Mouse (Mus musculus): ENCODE measurements at regions not wholly inside any gene's neighbourhood (a gene's known extent, or its start where the extent isn't known, plus 50 kb on each side); places are given as distances from the start of the nearest gene placed in this dataset.

GRCm38 (mm10) chr10:71485063-71485762 lies 137.7 kb downstream of the Ipmk start:
- CTCF ChIA-PET, result no interaction called here

GRCm38 (mm10) chr10:71489791-71490190 lies 142.2 kb downstream of the Ipmk start:
- CTCF ChIA-PET, result no interaction called here

- CTCF ChIA-PET, result interaction anchor here (0.8 kb wide), 1 partner anchor 1750 kb away, joined by 5 read pairs; no protein-coding TSS in a partner anchor
These were observed 154.5 kb downstream of the Ipmk start for GRCm38 (mm10) chr10:71502096-71502495.

GRCm38 (mm10) chr10:71504219-71504618 lies 156.7 kb downstream of the Ipmk start:
- CTCF ChIA-PET, result no interaction called here

GRCm38 (mm10) chr10:71525290-71525689 lies 177.7 kb downstream of the Ipmk start:
- CTCF ChIA-PET, result no interaction called here

GRCm38 (mm10) chr10:71533759-71534158 lies 186.2 kb downstream of the Ipmk start:
- CTCF ChIA-PET, result no interaction called here

- CTCF ChIA-PET, result no interaction called here
These were observed 197.9 kb downstream of the Ipmk start for GRCm38 (mm10) chr10:71545489-71545888.

GRCm38 (mm10) chr10:71546507-71546906 lies 198.9 kb downstream of the Ipmk start:
- CTCF ChIA-PET, result no interaction called here

GRCm38 (mm10) chr10:71583716-71584115 lies 236.2 kb downstream of the Ipmk start:
- CTCF ChIA-PET, result no interaction called here

- CTCF ChIA-PET, result no interaction called here
These were observed 251.0 kb downstream of the Ipmk start for GRCm38 (mm10) chr10:71598515-71598914.

GRCm38 (mm10) chr10:71613736-71614135 lies 266.2 kb downstream of the Ipmk start:
- CTCF ChIA-PET, result no interaction called here

GRCm38 (mm10) chr10:71617156-71617555 lies 269.6 kb downstream of the Ipmk start:
- CTCF ChIA-PET, result no interaction called here

GRCm38 (mm10) chr10:71646071-71646470 lies 298.5 kb downstream of the Ipmk start:
- CTCF ChIA-PET, result no interaction called here

- CTCF ChIA-PET, result no interaction called here
These were observed 310.0 kb downstream of the Ipmk start for GRCm38 (mm10) chr10:71657525-71657924.

GRCm38 (mm10) chr10:71663545-71663944 lies 316.0 kb downstream of the Ipmk start:
- CTCF ChIA-PET, result no interaction called here

GRCm38 (mm10) chr10:71667160-71667571 lies 319.6 kb downstream of the Ipmk start:
- CTCF ChIA-PET, result no interaction called here

- CTCF ChIA-PET, result no interaction called here
These were observed 331.7 kb downstream of the Ipmk start for GRCm38 (mm10) chr10:71679240-71679639.

- CTCF ChIA-PET, result no interaction called here
These were observed 365.9 kb downstream of the Ipmk start for GRCm38 (mm10) chr10:71713456-71713855.

GRCm38 (mm10) chr10:71727746-71728145 lies 380.2 kb downstream of the Ipmk start:
- CTCF ChIA-PET, result no interaction called here

GRCm38 (mm10) chr10:71733821-71734220 lies 386.3 kb downstream of the Ipmk start:
- CTCF ChIA-PET, result no interaction called here

- CTCF ChIA-PET, result no interaction called here
These were observed 386.9 kb downstream of the Ipmk start for GRCm38 (mm10) chr10:71734481-71734880.

- CTCF ChIA-PET, result no interaction called here
These were observed 390.7 kb downstream of the Ipmk start for GRCm38 (mm10) chr10:71738280-71738679.

GRCm38 (mm10) chr10:71748557-71749493 lies 401.3 kb downstream of the Ipmk start:
- CTCF ChIA-PET, result no interaction called here

Measured in spleen, embryonic (tissue).